Mouse (Mus musculus): ENCODE measurements at regions not wholly inside any gene's neighbourhood (a gene's known extent, or its start where the extent isn't known, plus 50 kb on each side); places are given as distances from the start of the nearest gene placed in this dataset.

- TF ChIP-seq CTCF (IDR thresholded peaks at IDR 0.05; ENCODE audit: low read depth, low read length) (no peak), POLR2A (IDR thresholded peaks at IDR 0.05; ENCODE audit: borderline replicate concordance, low read depth, low read length) (no peak)
Observed at GRCm38 (mm10) chr6:31873911-31874310, 176.1 kb upstream of the 1700012A03Rik start.

Measured in bone marrow macrophage, adult 2 months (primary cell).